Mouse (Mus musculus) lung, postnatal 0 days (tissue): Measurements from ENCODE around the gene Enpp1.

Experiments
- CTCF ChIP-seq: IDR thresholded peaks from 2 replicates; pipeline ENCODE4 v1.5.1; 2016; ENCODE audit warnings: antibody characterized with exemption, mild to moderate bottlenecking
- EP300 ChIP-seq: IDR thresholded peaks from 2 replicates; pipeline ENCODE4 v1.6.1; 2016; ENCODE audit warnings: antibody characterized with exemption, mild to moderate bottlenecking, control low read depth

GRCm38 (mm10) chr10:24622586-24622985 lies 89.4 kb downstream of the Enpp1 start:
- peak; percentile 99 for TF ChIP-seq CTCF
- TF ChIP-seq EP300: no peak
